Mouse (Mus musculus) MEL (cell line): ENCODE measurements around the gene Majin. TPM values are rescaled to one million over a fixed set of nuclear protein-coding genes. Genes with fewer than 3 reads are reported as not detected.

ENCODE experiments used
- DNase-seq: peaks from one replicate; pipeline ENCODE4 v3.0.0; 2011; ENCODE audit warnings: low read depth, low spot score
- H3K27ac ChIP-seq: 2 replicates; pipeline ENCODE4 v1.5.1; 2012; ENCODE audit warnings: low read depth, mild to moderate bottlenecking, control low read depth, low read length, moderate library complexity; ENCODE audit not compliant: control insufficient read depth
- H3K27me3 ChIP-seq, 2 experiments: fragments of 150-350 bp in 1 of 2; sonication (generic) in 1 of 2; 2 replicates each; pipeline ENCODE4 v1.6.1; 2012; ENCODE audit warnings: low read length in 2 of 2, mild to moderate bottlenecking in 2 of 2, improper control_type of control experiment in 1 of 2, moderate library complexity in 1 of 2; ENCODE audit not compliant: insufficient read depth in 2 of 2, control insufficient read depth in 1 of 2
- H3K36me3 ChIP-seq, 2 experiments: 2 replicates each; pipeline ENCODE4 v1.6.1; 2012 to 2014; ENCODE audit warnings: low read length in 2 of 2, improper control_type of control experiment in 1 of 2, inconsistent platforms in 1 of 2, mild to moderate bottlenecking in 1 of 2; ENCODE audit not compliant: insufficient read depth in 2 of 2, control insufficient read depth in 1 of 2
- H3K4me1 ChIP-seq, 2 experiments: fragments of 150-350 bp in 1 of 2; sonication (generic) in 1 of 2; 2 replicates each; pipeline ENCODE4 v1.6.1; 2012; ENCODE audit warnings: low read length in 2 of 2, improper control_type of control experiment in 1 of 2, mild to moderate bottlenecking in 1 of 2; ENCODE audit not compliant: insufficient read depth in 2 of 2, control insufficient read depth in 1 of 2
- H3K4me3 ChIP-seq, 2 experiments: fragments of 150-350 bp in 1 of 2; sonication (generic) in 1 of 2; 2 replicates each; pipeline ENCODE4 v1.5.1; 2012; ENCODE audit warnings: low read depth in 2 of 2, low read length in 2 of 2, mild to moderate bottlenecking in 2 of 2, moderate library complexity in 2 of 2, control low read depth in 1 of 2, improper control_type of control experiment in 1 of 2; ENCODE audit not compliant: control insufficient read depth in 1 of 2, insufficient read depth in 1 of 2
- H3K79me2 ChIP-seq: 2 replicates; pipeline ENCODE4 v1.6.1; 2012; ENCODE audit warnings: mild to moderate bottlenecking, low read length, moderate library complexity; ENCODE audit not compliant: control insufficient read depth, poor library complexity, insufficient read depth
- H3K9ac ChIP-seq: 2 replicates; pipeline ENCODE4 v1.6.1; 2012; ENCODE audit warnings: low read depth, mild to moderate bottlenecking, control low read depth, low read length, moderate library complexity; ENCODE audit not compliant: control insufficient read depth, poor library complexity, severe bottlenecking
- H3K9me3 ChIP-seq: fragments of 150-350 bp; sonication (generic); replicated peaks from 2 replicates; pipeline ENCODE4 v1.6.1; 2012; ENCODE audit warnings: mild to moderate bottlenecking, low read length, improper control_type of control experiment, moderate library complexity; ENCODE audit not compliant: insufficient read depth
- CHD1 ChIP-seq: IDR thresholded peaks from 2 replicates; pipeline ENCODE4 v1.6.1; 2012; ENCODE audit warnings: low read depth, mild to moderate bottlenecking, inconsistent platforms, low read length, improper control_type of control experiment
- CHD2 ChIP-seq: IDR thresholded peaks from 2 replicates; pipeline ENCODE4 v1.6.1; 2011; ENCODE audit warnings: low read length, improper control_type of control experiment
- E2F4 ChIP-seq: IDR thresholded peaks from 2 replicates; pipeline ENCODE4 v1.6.1; 2011; ENCODE audit warnings: low read depth, low read length, improper control_type of control experiment, borderline replicate concordance
- ELF1 ChIP-seq: IDR thresholded peaks from 2 replicates; pipeline ENCODE4 v1.6.1; 2014; ENCODE audit warnings: low read depth, mild to moderate bottlenecking, inconsistent platforms, low read length, improper control_type of control experiment, moderate library complexity
- ETS1 ChIP-seq: IDR thresholded peaks from 2 replicates; pipeline ENCODE4 v1.6.1; 2012; ENCODE audit warnings: low read depth, mild to moderate bottlenecking, inconsistent platforms, low read length, improper control_type of control experiment, moderate library complexity
- GABPA ChIP-seq: IDR thresholded peaks from 2 replicates; pipeline ENCODE4 v1.6.1; 2012; ENCODE audit warnings: low read depth, mild to moderate bottlenecking, inconsistent platforms, low read length, improper control_type of control experiment, moderate library complexity
- GATA1 ChIP-seq: IDR thresholded peaks from 2 replicates; pipeline ENCODE4 v1.6.1; 2011; ENCODE audit warnings: low read depth, low read length, improper control_type of control experiment
- MYC ChIP-seq: IDR thresholded peaks from 2 replicates; pipeline ENCODE4 v1.6.1; 2011; ENCODE audit warnings: low read depth, mild to moderate bottlenecking, low read length, improper control_type of control experiment, moderate library complexity
- NELFE ChIP-seq: IDR thresholded peaks from 2 replicates; pipeline ENCODE4 v1.6.1; 2011; ENCODE audit warnings: low read depth, low read length, improper control_type of control experiment
- NRF1 ChIP-seq: IDR thresholded peaks from 2 replicates; pipeline ENCODE4 v1.6.1; 2014; ENCODE audit warnings: low read depth, mild to moderate bottlenecking, inconsistent platforms, low read length, improper control_type of control experiment, moderate library complexity; ENCODE audit not compliant: poor library complexity, insufficient read depth, severe bottlenecking
- RAD21 ChIP-seq: IDR thresholded peaks from 2 replicates; pipeline ENCODE4 v1.6.1; 2011; ENCODE audit warnings: mild to moderate bottlenecking, low read depth, low read length, improper control_type of control experiment
- TAL1 ChIP-seq: IDR thresholded peaks from 2 replicates; pipeline ENCODE4 v1.6.1; 2012; ENCODE audit warnings: mild to moderate bottlenecking, inconsistent platforms, low read length, moderate library complexity, mixed read lengths
- TBP ChIP-seq: IDR thresholded peaks from 2 replicates; pipeline ENCODE4 v1.8.0; 2011; ENCODE audit warnings: low read depth, low read length, improper control_type of control experiment
- TCF12 ChIP-seq: IDR thresholded peaks from 2 replicates; pipeline ENCODE4 v1.6.1; 2014; ENCODE audit warnings: low read depth, mild to moderate bottlenecking, inconsistent platforms, low read length, improper control_type of control experiment, moderate library complexity
- UBTF ChIP-seq: IDR thresholded peaks from 2 replicates; pipeline ENCODE4 v1.6.1; 2012; ENCODE audit warnings: low read depth, mild to moderate bottlenecking, inconsistent platforms, low read length, improper control_type of control experiment, moderate library complexity, borderline replicate concordance; ENCODE audit not compliant: insufficient read depth
- ZNF384 ChIP-seq: IDR thresholded peaks from 2 replicates; pipeline ENCODE4 v1.6.1; 2012; ENCODE audit warnings: low read depth, mild to moderate bottlenecking, inconsistent platforms, low read length, improper control_type of control experiment
- polyA plus RNA-seq, 2 experiments: library from polyadenylated mRNA; stranded (reverse) in 1 of 2; unstranded in 1 of 2; fragments of >175 nt in 1 of 2; fragments of >200 nt in 1 of 2; gene quantifications; 2 replicates each; pipeline versions ENCODE4 v1.2.1 to v1.2.4; 2012; ENCODE audit warnings: low replicate concordance in 2 of 2, low read depth in 1 of 2; ENCODE audit not compliant: insufficient read length in 2 of 2, insufficient read depth in 1 of 2, missing spikeins in 1 of 2
- total RNA-seq: library from RNA; depleted of rRNA; stranded (reverse); fragments of 300-350 nt; gene quantifications from 2 replicates; pipeline ENCODE4 v1.2.3, GENCODE M21; 2012; rRNA removed

Gene Majin
- total and polyA plus RNA-seq, 3 experiments: not detected

DNA sequence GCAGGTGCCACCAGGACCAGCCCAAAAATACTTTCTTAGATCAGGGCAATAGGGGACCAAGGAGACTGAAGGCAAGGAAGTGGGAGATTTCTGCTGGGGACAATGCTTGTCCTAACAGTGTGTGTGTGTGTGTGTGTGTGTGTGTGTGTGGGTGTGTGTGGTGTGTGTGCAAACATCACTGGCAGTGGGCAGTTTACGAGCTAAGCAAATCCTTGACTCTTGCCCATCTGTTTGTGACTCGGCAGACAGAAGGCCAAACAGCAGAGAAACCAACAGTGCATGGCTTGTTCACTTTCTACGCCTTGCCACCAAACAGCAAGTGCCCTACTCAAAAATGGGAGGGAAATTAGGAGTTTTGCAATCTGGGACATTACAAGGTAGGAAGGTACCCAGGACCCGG lies 89.4 kb downstream of the Majin start:
- Histone ChIP-seq H3K36me3 (peaks cover 0 to 8% of the 10 kb centered on the region in 2 experiments; a peak in 2 of 4 replicates), H3K9ac (no peak overlapping the region), H3K4me1 (peaks cover 4 to 16% of the 10 kb centered on the region in 2 experiments), H3K79me2 (peaks cover 24% of the 10 kb centered on the region), H3K27ac (no peak overlapping the region), H3K27me3 (no peaks in the 10 kb centered on the region), H3K4me3 (no peak overlapping the region), H3K9me3 (no peaks in the 10 kb centered on the region)
- no peak for DNase-seq
- TF ChIP-seq UBTF (no peak), TBP (no peak), NELFE (no peak), ZNF384 (no peak), GATA1 (no peak), MYC (no peak), E2F4 (no peak), ELF1 (no peak), TAL1 (no peak), ETS1 (no peak), RAD21 (no peak), GABPA (no peak), CHD1 (no peak), CHD2 (no peak), TCF12 (no peak), NRF1 (no peak)

Other genes starting within 250 kb of the Majin start
- 75.3 and 77.3 TPM in 2 replicates for gene Pola2, start 220.2 kb upstream of the Majin start, total RNA-seq
- 100 to 1,000 TPM in 1 of 2 experiments, 10 to 100 TPM in 1; 99.4 to 126 TPM for gene Pola2, start 220.2 kb upstream of the Majin start, polyA plus RNA-seq
- not detected in 2 replicates for gene Slc22a20, start 198.2 kb upstream of the Majin start, total RNA-seq
- not detected for gene Slc22a20, start 198.2 kb upstream of the Majin start, polyA plus RNA-seq
- 42.5 and 43.4 TPM in 2 replicates for gene Capn1, start 168.5 kb upstream of the Majin start, total RNA-seq
- gene Capn1, start 168.5 kb upstream of the Majin start, polyA plus RNA-seq: 10 to 100 TPM in 1 of 2 experiments, not detected in 1; 75.2 TPM
- 12.5 and 14.3 TPM in 2 replicates for gene Syvn1, start 137.8 kb upstream of the Majin start, total RNA-seq
- 10 to 100 TPM in 1 of 2 experiments, not detected in 1; 55.0 TPM for gene Syvn1, start 137.8 kb upstream of the Majin start, polyA plus RNA-seq
- 65.1 and 81.6 TPM in 2 replicates for gene Mrpl49, start 126.6 kb upstream of the Majin start, total RNA-seq
- 10 to 100 TPM in 1 of 2 experiments, not detected in 1; 98.7 TPM for gene Mrpl49, start 126.6 kb upstream of the Majin start, polyA plus RNA-seq
- 2,020 and 2,413 TPM in 2 replicates for gene Fau, start 126.5 kb upstream of the Majin start, total RNA-seq
- 1,000 to 10,000 TPM in 1 of 2 experiments, not detected in 1; 2,967 TPM for gene Fau, start 126.5 kb upstream of the Majin start, polyA plus RNA-seq
- gene Znhit2, start 123.2 kb upstream of the Majin start, total RNA-seq: 26.3 and 37.3 TPM in 2 replicates
- 10 to 100 TPM in 1 of 2 experiments, not detected in 1; 27.0 TPM for gene Znhit2, start 123.2 kb upstream of the Majin start, polyA plus RNA-seq
- 7.6 and 8.0 TPM in 2 replicates for gene Tm7sf2, start 116.0 kb upstream of the Majin start, total RNA-seq
- 10 to 100 TPM in 1 of 2 experiments, not detected in 1; 13.1 TPM for gene Tm7sf2, start 116.0 kb upstream of the Majin start, polyA plus RNA-seq
- gene Vps51, start 107.2 kb upstream of the Majin start, total RNA-seq: 29.4 and 30.9 TPM in 2 replicates
- 10 to 100 TPM in 1 of 2 experiments, not detected in 1; 60.5 TPM for gene Vps51, start 107.2 kb upstream of the Majin start, polyA plus RNA-seq
- gene Tmem262, start 104.4 kb upstream of the Majin start, total RNA-seq: not detected in 2 replicates
- under 1 TPM in 1 of 2 experiments, not detected in 1; 0.18 TPM for gene Tmem262, start 104.4 kb upstream of the Majin start, polyA plus RNA-seq
- 0.42 and 0.65 TPM in 2 replicates for gene Gm28374, start 102.1 kb upstream of the Majin start, total RNA-seq
- gene Gm28374, start 102.1 kb upstream of the Majin start, polyA plus RNA-seq: under 1 TPM in 1 of 2 experiments, not detected in 1; 0.46 TPM
- 36.6 and 40.1 TPM in 2 replicates for gene Zfpl1, start 99.4 kb upstream of the Majin start, total RNA-seq
- gene Zfpl1, start 99.4 kb upstream of the Majin start, polyA plus RNA-seq: 10 to 100 TPM in 1 of 2 experiments, not detected in 1; 56.4 TPM
- gene Cdca5, start 99.4 kb upstream of the Majin start, total RNA-seq: 41.1 and 48.5 TPM in 2 replicates
- gene Cdca5, start 99.4 kb upstream of the Majin start, polyA plus RNA-seq: 10 to 100 TPM in 1 of 2 experiments, not detected in 1; 56.5 TPM
- 0.39 and 0.49 TPM in 2 replicates for gene AC131692.1, start 90.0 kb upstream of the Majin start, total RNA-seq
- gene AC131692.1, start 90.0 kb upstream of the Majin start, polyA plus RNA-seq: 1 to 10 TPM in 1 of 2 experiments, not detected in 1; 2.9 TPM
- 0.20 and 0.35 TPM in 2 replicates for gene Naaladl1, start 78.6 kb upstream of the Majin start, total RNA-seq
- 1 to 10 TPM in 1 of 2 experiments, not detected in 1; 1.7 TPM for gene Naaladl1, start 78.6 kb upstream of the Majin start, polyA plus RNA-seq
- gene Sac3d1, start 65.7 kb upstream of the Majin start, total RNA-seq: 34.0 and 44.4 TPM in 2 replicates
- gene Sac3d1, start 65.7 kb upstream of the Majin start, polyA plus RNA-seq: 10 to 100 TPM in 1 of 2 experiments, not detected in 1; 49.3 TPM
- gene Snx15, start 56.1 kb upstream of the Majin start, total RNA-seq: 14.9 and 20.4 TPM in 2 replicates
- 10 to 100 TPM in 1 of 2 experiments, not detected in 1; 35.3 TPM for gene Snx15, start 56.1 kb upstream of the Majin start, polyA plus RNA-seq
- gene Batf2, start 43.4 kb upstream of the Majin start, total RNA-seq: 0.19 TPM in 1 of 2 replicates, not detected in the other
- gene Batf2, start 43.4 kb upstream of the Majin start, polyA plus RNA-seq: under 1 TPM in 1 of 2 experiments, not detected in 1; 0.60 TPM
- gene Arl2, start 42.8 kb upstream of the Majin start, total RNA-seq: 47.2 and 53.8 TPM in 2 replicates
- 100 to 1,000 TPM in 1 of 2 experiments, not detected in 1; 111 TPM for gene Arl2, start 42.8 kb upstream of the Majin start, polyA plus RNA-seq
- not detected in 2 replicates for gene Gpha2, start 42.0 kb downstream of the Majin start, total RNA-seq
- gene Gpha2, start 42.0 kb downstream of the Majin start, polyA plus RNA-seq: under 1 TPM in 1 of 2 experiments, not detected in 1; 0.19 TPM
- gene Ppp2r5b, start 51.5 kb downstream of the Majin start, total RNA-seq: 10.4 and 14.7 TPM in 2 replicates
- gene Ppp2r5b, start 51.5 kb downstream of the Majin start, polyA plus RNA-seq: 10 to 100 TPM in 1 of 2 experiments, not detected in 1; 15.6 TPM
- gene Atg2a, start 57.3 kb downstream of the Majin start, total RNA-seq: 7.9 and 10.6 TPM in 2 replicates
- gene Atg2a, start 57.3 kb downstream of the Majin start, polyA plus RNA-seq: 10 to 100 TPM in 1 of 2 experiments, not detected in 1; 21.7 TPM
- gene Ehd1, start 92.3 kb downstream of the Majin start, total RNA-seq: 57.8 and 65.9 TPM in 2 replicates
- gene Ehd1, start 92.3 kb downstream of the Majin start, polyA plus RNA-seq: 100 to 1,000 TPM in 1 of 2 experiments, not detected in 1; 105 TPM
- 2.0 and 2.6 TPM in 2 replicates for gene Cdc42bpg, start 122.1 kb downstream of the Majin start, total RNA-seq
- gene Cdc42bpg, start 122.1 kb downstream of the Majin start, polyA plus RNA-seq: 1 to 10 TPM in 1 of 2 experiments, not detected in 1; 4.5 TPM
- 37.7 and 39.4 TPM in 2 replicates for gene Men1, start 150.6 kb downstream of the Majin start, total RNA-seq
- 100 to 1,000 TPM in 1 of 2 experiments, not detected in 1; 132 TPM for gene Men1, start 150.6 kb downstream of the Majin start, polyA plus RNA-seq
- gene Map4k2, start 156.7 kb downstream of the Majin start, total RNA-seq: 8.0 and 10.2 TPM in 2 replicates
- 10 to 100 TPM in 1 of 2 experiments, not detected in 1; 22.3 TPM for gene Map4k2, start 156.7 kb downstream of the Majin start, polyA plus RNA-seq
- 65.7 and 71.9 TPM in 2 replicates for gene Sf1, start 179.3 kb downstream of the Majin start, total RNA-seq
- 100 to 1,000 TPM; 211 to 245 TPM for gene Sf1, start 179.3 kb downstream of the Majin start, polyA plus RNA-seq
- 0.62 and 0.73 TPM in 2 replicates for gene Pygm, start 200.0 kb downstream of the Majin start, total RNA-seq
- gene Pygm, start 200.0 kb downstream of the Majin start, polyA plus RNA-seq: 1 to 10 TPM in 1 of 2 experiments, not detected in 1; 3.3 TPM
- 176 TPM in 2 replicates for gene Rasgrp2, start 215.0 kb downstream of the Majin start, total RNA-seq
- gene Rasgrp2, start 215.0 kb downstream of the Majin start, polyA plus RNA-seq: 100 to 1,000 TPM in 1 of 2 experiments, not detected in 1; 233 TPM
- gene Nrxn2, start 234.3 kb downstream of the Majin start, total RNA-seq: 0.07 and 0.39 TPM in 2 replicates
- under 1 TPM in 1 of 2 experiments, not detected in 1; 0.42 TPM for gene Nrxn2, start 234.3 kb downstream of the Majin start, polyA plus RNA-seq